Mouse (Mus musculus): Measurements from ENCODE around the gene Mast4. TPM values are rescaled to one million over a fixed set of nuclear protein-coding genes. Genes with fewer than 3 reads are reported as not detected.

Mast4 gene
- polyA plus RNA-seq, 1 experiment: 6.4 TPM

DNA sequence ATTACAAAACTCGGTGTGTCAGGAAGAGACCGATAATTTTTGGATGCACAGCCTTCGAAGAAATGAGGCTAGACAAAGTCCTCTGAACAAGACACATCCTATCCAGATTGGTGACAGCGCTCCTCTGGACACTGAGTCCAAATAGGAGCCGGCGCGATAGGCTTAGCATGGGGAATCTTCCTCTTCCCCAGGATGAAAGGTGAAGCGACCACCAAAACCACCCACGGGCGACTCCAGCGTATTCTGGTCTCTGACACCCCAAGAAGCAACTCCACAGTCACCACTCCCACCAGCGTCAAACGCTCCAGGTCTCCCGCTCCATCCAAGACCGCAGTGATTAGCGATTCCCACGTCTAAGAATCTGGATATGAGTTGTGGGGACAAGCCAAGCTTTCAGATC, 1.1 kb downstream of the Mast4 start:
- Histone ChIP-seq H3K27ac (ENCODE audit: insufficient read depth, low read length) (no peak overlapping the region), H3K27me3 (ENCODE audit: control insufficient read depth, insufficient read depth, low read length) (peaks cover 16% of the 10 kb centered on the region), H3K4me1 (ENCODE audit: control insufficient read depth, insufficient read depth, insufficient read length) (peaks cover 2% of the 10 kb centered on the region; the same call in 1 of the 2 replicates), H3K36me3 (ENCODE audit: control insufficient read depth, insufficient read depth, low read length) (no peaks in the 10 kb centered on the region), H3K4me3 (ENCODE audit: extremely low read depth, insufficient read depth, insufficient read length) (no peak overlapping the region)
- TF ChIP-seq CTCF (IDR thresholded peaks at IDR 0.05; ENCODE audit: extremely low read depth, insufficient read depth, insufficient read length, insufficient replicate concordance): no peak
- TF ChIP-seq POLR2A (IDR thresholded peaks at IDR 0.05; ENCODE audit: low read depth, low read length): no peak
- DNase-seq (ENCODE audit: low read depth in 1 of 2, low spot score in 2 of 2): no peak
- 11% methylated on average over 17 of the region's 17 CpGs for WGBS

DNA sequence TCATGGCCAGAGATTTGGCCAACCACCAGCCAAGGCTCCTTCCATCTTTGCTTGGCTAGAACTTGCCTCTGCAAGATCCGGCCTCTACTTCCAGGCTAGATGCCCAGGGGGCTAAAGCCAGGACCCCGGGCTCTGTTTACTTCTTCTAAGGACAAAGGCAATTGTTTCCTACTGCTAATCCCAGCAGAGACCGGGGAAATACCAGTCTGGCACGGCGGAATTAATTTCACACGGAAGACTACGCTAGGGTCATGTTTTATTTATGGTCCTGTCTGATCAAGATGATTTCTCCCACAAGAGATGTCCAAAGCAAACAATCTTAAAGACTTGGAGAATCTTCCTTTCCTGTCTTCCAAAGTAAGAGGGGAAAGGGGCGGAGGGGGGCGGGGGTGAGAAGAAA, 1.6 kb downstream of the Mast4 start:
- WGBS: 27% methylated on average over 9 of the region's 9 CpGs
- DNase-seq (ENCODE audit: low read depth in 1 of 2, low spot score in 2 of 2): no peak
- Histone ChIP-seq H3K4me1 (ENCODE audit: control insufficient read depth, insufficient read depth, insufficient read length) (peaks cover 2% of the 10 kb centered on the region; the same call in 1 of the 2 replicates), H3K4me3 (ENCODE audit: extremely low read depth, insufficient read depth, insufficient read length) (no peak overlapping the region), H3K36me3 (ENCODE audit: control insufficient read depth, insufficient read depth, low read length) (no peaks in the 10 kb centered on the region), H3K27ac (ENCODE audit: insufficient read depth, low read length) (no peak overlapping the region), H3K27me3 (ENCODE audit: control insufficient read depth, insufficient read depth, low read length) (peaks cover 16% of the 10 kb centered on the region)
- TF ChIP-seq POLR2A (IDR thresholded peaks at IDR 0.05; ENCODE audit: low read depth, low read length) (no peak), CTCF (IDR thresholded peaks at IDR 0.05; ENCODE audit: extremely low read depth, insufficient read depth, insufficient read length, insufficient replicate concordance) (no peak)

DNA sequence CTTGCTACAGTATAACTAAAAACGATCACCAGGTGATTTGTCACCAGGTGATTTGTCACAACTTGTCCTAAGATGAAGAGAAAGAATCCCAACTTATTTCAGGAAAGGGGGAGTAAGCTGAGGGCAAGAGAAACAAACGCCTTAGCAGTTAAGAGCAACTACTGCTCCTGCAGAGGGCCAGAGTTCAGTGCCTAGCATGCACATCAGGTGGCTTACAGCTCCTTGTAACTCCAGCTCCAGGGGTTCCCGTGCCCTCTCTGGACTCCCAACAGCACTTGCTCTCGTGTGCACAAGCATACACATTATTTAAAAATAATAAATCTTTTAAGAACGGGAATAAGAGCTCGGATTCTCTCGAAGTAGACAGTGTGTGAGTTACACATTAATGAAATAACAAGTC, 3.2 kb downstream of the Mast4 start:
- Histone ChIP-seq H3K36me3 (ENCODE audit: control insufficient read depth, insufficient read depth, low read length) (no peaks in the 10 kb centered on the region), H3K27ac (ENCODE audit: insufficient read depth, low read length) (no peak overlapping the region), H3K4me3 (ENCODE audit: extremely low read depth, insufficient read depth, insufficient read length) (no peak overlapping the region), H3K4me1 (ENCODE audit: control insufficient read depth, insufficient read depth, insufficient read length) (peaks cover 2% of the 10 kb centered on the region; the same call in 1 of the 2 replicates), H3K27me3 (ENCODE audit: control insufficient read depth, insufficient read depth, low read length) (peaks cover 16% of the 10 kb centered on the region)
- TF ChIP-seq POLR2A (IDR thresholded peaks at IDR 0.05; ENCODE audit: low read depth, low read length): no peak
- TF ChIP-seq CTCF (IDR thresholded peaks at IDR 0.05; ENCODE audit: extremely low read depth, insufficient read depth, insufficient read length, insufficient replicate concordance): no peak
- no peak for DNase-seq (ENCODE audit: low read depth in 1 of 2, low spot score in 2 of 2)
- 73% methylated on average over 7 of the region's 7 CpGs for WGBS

- Histone ChIP-seq H3K4me3 (ENCODE audit: extremely low read depth, insufficient read depth, insufficient read length) (no peak overlapping the region), H3K27me3 (ENCODE audit: control insufficient read depth, insufficient read depth, low read length) (peaks cover 2% of the 10 kb centered on the region; the same call in 1 of the 2 replicates), H3K36me3 (ENCODE audit: control insufficient read depth, insufficient read depth, low read length) (no peaks in the 10 kb centered on the region), H3K27ac (ENCODE audit: insufficient read depth, low read length) (no peak overlapping the region), H3K4me1 (ENCODE audit: control insufficient read depth, insufficient read depth, insufficient read length) (no peaks in the 10 kb centered on the region)
- DNase-seq (ENCODE audit: low read depth in 1 of 2, low spot score in 2 of 2): no peak
- no peak for TF ChIP-seq CTCF (IDR thresholded peaks at IDR 0.05; ENCODE audit: extremely low read depth, insufficient read depth, insufficient read length, insufficient replicate concordance)
- TF ChIP-seq POLR2A (IDR thresholded peaks at IDR 0.05; ENCODE audit: low read depth, low read length): no peak
- WGBS: 92% methylated on average over 16 of the region's 16 CpGs
Measured at GRCm38 (mm10) chr13:103328299-103328698, 6.0 kb downstream of the Mast4 start.

DNA sequence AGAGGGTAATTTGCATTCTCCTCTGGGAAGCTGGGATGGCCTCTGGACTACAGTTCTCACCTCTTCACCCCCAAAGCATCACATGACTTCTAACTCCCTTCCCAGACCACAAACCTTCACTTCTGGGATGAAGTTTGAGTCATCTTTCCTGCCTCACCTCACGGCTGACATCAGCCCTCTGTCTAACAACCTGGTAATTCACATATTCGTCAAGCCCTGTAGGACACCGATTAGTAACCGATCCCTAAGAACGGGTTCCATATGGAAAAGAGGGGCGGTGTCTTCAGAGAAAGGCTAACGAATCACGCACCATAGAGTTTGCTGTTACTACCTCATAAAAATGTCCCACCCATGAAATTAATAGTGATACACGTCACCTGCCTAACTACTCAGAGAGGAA, 6.5 kb downstream of the Mast4 start:
- no peaks in the 10 kb centered on the region for H3K36me3 ChIP-seq (ENCODE audit: control insufficient read depth, insufficient read depth, low read length)
- no peak overlapping the region for H3K4me3 ChIP-seq (ENCODE audit: extremely low read depth, insufficient read depth, insufficient read length)
- no peaks in the 10 kb centered on the region for H3K4me1 ChIP-seq (ENCODE audit: control insufficient read depth, insufficient read depth, insufficient read length)
- no peak for DNase-seq (ENCODE audit: low read depth in 1 of 2, low spot score in 2 of 2)
- TF ChIP-seq POLR2A (IDR thresholded peaks at IDR 0.05; ENCODE audit: low read depth, low read length) (no peak), CTCF (IDR thresholded peaks at IDR 0.05; ENCODE audit: extremely low read depth, insufficient read depth, insufficient read length, insufficient replicate concordance) (no peak)
- 83% methylated on average over 9 of the region's 9 CpGs for WGBS
- no peak overlapping the region for H3K27ac ChIP-seq (ENCODE audit: insufficient read depth, low read length)
- H3K27me3 ChIP-seq (ENCODE audit: control insufficient read depth, insufficient read depth, low read length): no peaks in the 10 kb centered on the region

DNA sequence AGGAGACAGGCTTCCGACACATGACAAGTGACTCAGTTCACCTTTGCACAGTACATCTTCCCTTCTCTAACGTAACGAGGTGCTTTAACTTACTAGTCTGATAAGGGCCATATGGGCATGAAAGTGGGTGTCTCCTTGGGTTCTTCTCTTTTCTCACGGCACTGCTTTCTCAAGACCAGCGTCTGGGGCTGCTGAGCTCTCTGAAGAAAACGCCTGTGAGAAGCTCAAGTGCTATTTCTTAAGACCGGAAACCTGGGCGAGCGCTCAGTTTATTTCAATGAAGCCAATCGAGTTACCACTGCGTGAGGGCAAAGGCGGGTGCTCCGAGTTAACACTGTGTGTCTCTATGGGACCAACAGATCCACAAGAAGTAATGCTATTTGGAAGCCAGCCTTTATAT, 8.1 kb downstream of the Mast4 start:
- H3K4me3 ChIP-seq (ENCODE audit: extremely low read depth, insufficient read depth, insufficient read length): no peak overlapping the region
- H3K4me1 ChIP-seq (ENCODE audit: control insufficient read depth, insufficient read depth, insufficient read length): no peaks in the 10 kb centered on the region
- TF ChIP-seq CTCF (IDR thresholded peaks at IDR 0.05; ENCODE audit: extremely low read depth, insufficient read depth, insufficient read length, insufficient replicate concordance) (no peak), POLR2A (IDR thresholded peaks at IDR 0.05; ENCODE audit: low read depth, low read length) (no peak)
- no peaks in the 10 kb centered on the region for H3K27me3 ChIP-seq (ENCODE audit: control insufficient read depth, insufficient read depth, low read length)
- H3K36me3 ChIP-seq (ENCODE audit: control insufficient read depth, insufficient read depth, low read length): no peaks in the 10 kb centered on the region
- no peak overlapping the region for H3K27ac ChIP-seq (ENCODE audit: insufficient read depth, low read length)
- DNase-seq (ENCODE audit: low read depth in 1 of 2, low spot score in 2 of 2): no peak
- 90% methylated on average over 13 of the region's 13 CpGs for WGBS

DNA sequence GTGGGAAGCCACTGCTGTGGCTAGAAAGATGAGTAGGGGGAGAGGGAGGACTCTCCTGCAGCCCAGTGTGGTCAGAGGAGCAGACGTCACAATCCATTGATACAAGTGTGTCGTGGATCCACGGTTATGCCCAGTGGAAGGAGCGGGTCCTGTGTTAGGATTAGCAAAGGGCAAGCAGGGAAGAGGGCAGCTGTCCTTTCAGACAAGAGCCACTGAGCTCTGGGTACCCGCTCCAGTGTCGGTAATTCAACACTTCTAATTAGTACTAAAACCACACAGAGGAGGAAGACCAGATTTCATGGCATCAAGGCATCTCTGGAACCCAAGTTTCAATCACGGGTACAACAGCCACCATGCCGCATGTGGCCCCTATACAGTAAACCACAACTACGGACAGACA, 14.4 kb downstream of the Mast4 start:
- no peaks in the 10 kb centered on the region for H3K27me3 ChIP-seq (ENCODE audit: control insufficient read depth, insufficient read depth, low read length)
- DNase-seq (ENCODE audit: low read depth in 1 of 2, low spot score in 2 of 2): no peak
- 72% methylated on average over 9 of the region's 9 CpGs for WGBS
- H3K4me3 ChIP-seq (ENCODE audit: extremely low read depth, insufficient read depth, insufficient read length): no peak overlapping the region
- no peak overlapping the region for H3K27ac ChIP-seq (ENCODE audit: insufficient read depth, low read length)
- TF ChIP-seq POLR2A (IDR thresholded peaks at IDR 0.05; ENCODE audit: low read depth, low read length): no peak
- no peak for TF ChIP-seq CTCF (IDR thresholded peaks at IDR 0.05; ENCODE audit: extremely low read depth, insufficient read depth, insufficient read length, insufficient replicate concordance)
- H3K36me3 ChIP-seq (ENCODE audit: control insufficient read depth, insufficient read depth, low read length): no peaks in the 10 kb centered on the region
- H3K4me1 ChIP-seq (ENCODE audit: control insufficient read depth, insufficient read depth, insufficient read length): no peaks in the 10 kb centered on the region

Data from spleen, adult 2 months (tissue).